Mouse (Mus musculus): ENCODE measurements at regions not wholly inside any gene's neighbourhood (a gene's known extent, or its start where the extent isn't known, plus 50 kb on each side); places are given as distances from the start of the nearest gene placed in this dataset.

DNA sequence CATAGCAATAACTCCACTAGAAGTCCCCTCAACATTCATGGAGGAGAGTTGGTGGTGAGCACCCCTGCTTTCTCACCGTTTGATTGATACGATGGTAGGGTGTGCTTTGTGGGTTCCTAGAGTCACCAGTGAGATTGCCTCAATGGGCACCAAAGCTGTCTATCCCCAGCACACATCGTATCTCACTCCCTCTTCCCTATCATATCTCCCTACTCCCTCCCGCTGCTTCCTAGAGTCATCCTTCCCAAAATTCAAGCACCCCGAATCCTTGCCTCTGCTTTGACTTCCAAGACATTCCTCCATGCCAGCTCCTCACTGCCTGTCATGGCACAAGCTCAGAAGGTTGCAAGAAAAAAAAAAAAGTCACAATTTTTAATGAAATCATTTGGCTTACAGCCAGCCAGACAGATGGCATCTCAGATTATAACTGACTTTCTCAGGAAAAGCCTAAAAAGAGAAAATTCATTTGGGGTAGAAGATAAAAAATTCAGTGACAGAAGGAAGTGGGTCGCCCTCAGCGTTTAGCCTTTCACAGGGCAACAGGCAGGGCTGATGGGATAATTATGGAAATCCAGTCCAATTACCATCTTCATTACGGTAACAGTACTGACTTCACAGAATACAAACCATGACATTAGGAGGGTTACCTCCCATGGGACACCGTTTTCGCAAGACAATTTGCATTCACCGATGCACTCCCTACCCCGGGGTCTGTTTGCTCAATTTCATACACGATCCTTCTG, 114.3 kb downstream of the Drd1 start:
- ATAC-seq (ENCODE audit: insufficient read depth): no peak
- no peaks in the 10 kb centered on the region for H3K36me3 ChIP-seq (ENCODE audit: insufficient read depth)
- no peaks in the 10 kb centered on the region for H3K4me1 ChIP-seq (ENCODE audit: insufficient read depth)
- H3K9ac ChIP-seq: no peak overlapping the region
- H3K9me3 ChIP-seq (ENCODE audit: low read depth, low read length): no peaks in the 10 kb centered on the region
- no peaks in the 10 kb centered on the region for H3K27me3 ChIP-seq (ENCODE audit: insufficient read depth, low read length)
- H3K4me3 ChIP-seq (ENCODE audit: low read depth, low read length): no peak overlapping the region
- no peak overlapping the region for H3K4me2 ChIP-seq
- DNase-seq: no peak
- no peak overlapping the region for H3K27ac ChIP-seq (ENCODE audit: low read depth)
- TF ChIP-seq CTCF (IDR thresholded peaks at IDR 0.05; ENCODE audit: low read depth): no peak
- WGBS: 88% methylated on average over 13 of the region's 13 CpGs

DNA sequence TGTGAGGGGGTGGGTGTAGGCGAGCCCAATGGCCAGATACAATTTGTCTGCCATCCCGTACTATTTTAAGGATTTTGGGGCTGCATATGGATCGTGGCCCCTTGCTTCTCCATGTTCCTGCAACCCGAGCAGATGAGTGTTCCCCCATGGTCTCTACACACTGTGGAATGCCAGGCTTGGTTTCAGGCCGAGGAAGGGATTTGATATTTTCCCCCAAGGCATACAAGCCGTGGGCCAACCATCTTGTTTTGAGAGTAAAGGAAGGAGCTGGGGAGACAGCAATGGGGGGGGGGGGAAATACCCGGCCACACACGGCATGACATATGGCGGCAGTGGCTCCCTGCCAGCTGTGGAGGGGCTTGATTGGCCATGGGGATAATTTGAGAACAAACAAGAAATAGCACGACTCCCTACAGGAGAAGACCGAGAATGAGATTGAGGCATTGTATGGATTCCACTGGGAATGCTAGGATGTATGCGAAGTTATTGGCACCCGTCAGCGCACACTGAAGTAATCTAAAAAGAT, 120.3 kb downstream of the Drd1 start:
- H3K9me3 ChIP-seq (ENCODE audit: low read depth, low read length): no peaks in the 10 kb centered on the region
- no peak overlapping the region for H3K4me2 ChIP-seq
- no peaks in the 10 kb centered on the region for H3K36me3 ChIP-seq (ENCODE audit: insufficient read depth)
- 77% methylated on average over 14 of the region's 14 CpGs for WGBS
- H3K27me3 ChIP-seq (ENCODE audit: insufficient read depth, low read length): no peaks in the 10 kb centered on the region
- ATAC-seq (ENCODE audit: insufficient read depth): no peak
- no peaks in the 10 kb centered on the region for H3K4me1 ChIP-seq (ENCODE audit: insufficient read depth)
- H3K9ac ChIP-seq: no peak overlapping the region
- no peak for TF ChIP-seq CTCF (IDR thresholded peaks at IDR 0.05; ENCODE audit: low read depth)
- H3K27ac ChIP-seq (ENCODE audit: low read depth): no peak overlapping the region
- H3K4me3 ChIP-seq (ENCODE audit: low read depth, low read length): no peak overlapping the region
- no peak for DNase-seq

DNA sequence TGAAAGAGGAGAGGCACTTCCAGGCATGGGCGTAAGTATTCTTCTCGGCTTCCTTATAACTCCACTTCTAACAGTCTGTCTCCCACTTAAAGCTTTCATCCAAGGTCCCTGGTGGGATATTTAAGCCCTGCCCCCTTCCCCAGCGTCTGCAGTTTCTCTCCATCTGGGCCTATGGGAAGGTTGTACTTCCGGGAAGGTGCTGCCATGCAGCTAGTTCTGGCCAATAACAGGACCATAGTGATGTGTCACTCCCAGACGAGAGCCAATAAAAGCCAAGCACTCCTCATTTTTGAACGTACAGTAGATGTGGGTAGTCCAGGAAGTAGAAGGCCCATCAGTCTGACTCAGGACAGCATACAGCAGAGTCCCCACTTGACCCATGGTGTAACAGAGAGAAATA, 121.0 kb downstream of the Drd1 start:
- WGBS: 76% methylated on average over 6 of the region's 6 CpGs
- DNase-seq: no peak

DNA sequence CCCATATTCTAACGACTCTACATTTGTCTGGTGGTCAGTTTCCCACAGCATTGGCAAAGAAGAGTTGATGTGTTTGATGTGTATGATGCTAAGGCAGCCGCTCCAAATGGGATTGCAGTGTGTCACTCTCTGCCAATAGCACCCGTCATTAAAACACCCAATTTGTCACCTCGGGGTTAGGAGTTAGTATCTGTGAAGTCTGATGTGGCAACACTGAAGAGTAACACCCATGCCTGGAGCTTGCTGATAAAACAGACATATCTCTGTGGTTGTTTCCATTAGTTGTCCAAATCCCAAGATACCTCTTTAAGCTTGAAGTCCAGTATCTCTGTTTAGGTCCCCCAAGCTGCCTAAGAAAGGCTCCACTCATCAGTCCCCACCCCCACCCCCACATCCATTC, 129.4 kb downstream of the Drd1 start:
- Histone ChIP-seq H3K27me3 (ENCODE audit: insufficient read depth, low read length) (no peaks in the 10 kb centered on the region), H3K4me3 (ENCODE audit: low read depth, low read length) (no peak overlapping the region), H3K36me3 (ENCODE audit: insufficient read depth) (no peaks in the 10 kb centered on the region), H3K4me2 (no peak overlapping the region), H3K9me3 (ENCODE audit: low read depth, low read length) (no peaks in the 10 kb centered on the region), H3K9ac (no peak overlapping the region), H3K4me1 (ENCODE audit: insufficient read depth) (no peaks in the 10 kb centered on the region), H3K27ac (ENCODE audit: low read depth) (no peak overlapping the region)
- 62% methylated on average over 4 of the region's 4 CpGs for WGBS
- no peak for DNase-seq
- no peak for TF ChIP-seq CTCF (IDR thresholded peaks at IDR 0.05; ENCODE audit: low read depth)
- no peak for ATAC-seq (ENCODE audit: insufficient read depth)

More for the DNA sequence above, 121.0 kb downstream of the Drd1 start:
- Histone ChIP-seq H3K27me3 (ENCODE audit: insufficient read depth, low read length) (no peaks in the 10 kb centered on the region), H3K36me3 (ENCODE audit: insufficient read depth) (no peaks in the 10 kb centered on the region), H3K27ac (ENCODE audit: low read depth) (no peak overlapping the region), H3K4me1 (ENCODE audit: insufficient read depth) (no peaks in the 10 kb centered on the region), H3K9me3 (ENCODE audit: low read depth, low read length) (no peaks in the 10 kb centered on the region), H3K4me2 (no peak overlapping the region), H3K9ac (no peak overlapping the region), H3K4me3 (ENCODE audit: low read depth, low read length) (no peak overlapping the region)
- no peak for ATAC-seq (ENCODE audit: insufficient read depth)
- TF ChIP-seq CTCF (IDR thresholded peaks at IDR 0.05; ENCODE audit: low read depth): no peak

DNA sequence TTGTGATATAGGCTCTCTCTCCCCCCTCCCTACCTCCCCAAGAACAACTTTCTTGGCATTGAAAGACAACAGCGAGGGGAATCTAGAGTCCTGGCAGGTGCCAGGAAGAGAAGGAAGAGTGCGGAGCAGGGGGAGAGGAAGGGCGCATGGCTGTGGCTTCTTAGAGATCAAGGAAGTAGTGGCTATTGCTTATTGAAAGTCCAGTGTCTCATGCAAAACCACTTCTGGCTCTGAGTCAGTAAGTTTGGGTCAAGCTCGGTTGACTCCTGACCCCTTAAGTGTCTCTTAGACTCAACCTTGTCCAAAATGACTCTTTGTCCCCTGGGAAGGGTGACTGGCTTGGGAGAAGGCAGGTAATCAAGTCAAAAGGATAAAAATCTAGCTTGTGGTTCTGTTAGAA, 131.1 kb downstream of the Drd1 start:
- Histone ChIP-seq H3K9ac (no peak overlapping the region), H3K4me3 (ENCODE audit: low read depth, low read length) (no peak overlapping the region), H3K4me2 (no peak overlapping the region), H3K36me3 (ENCODE audit: insufficient read depth) (no peaks in the 10 kb centered on the region), H3K27ac (ENCODE audit: low read depth) (no peak overlapping the region), H3K27me3 (ENCODE audit: insufficient read depth, low read length) (no peaks in the 10 kb centered on the region), H3K9me3 (ENCODE audit: low read depth, low read length) (no peaks in the 10 kb centered on the region), H3K4me1 (ENCODE audit: insufficient read depth) (peaks cover 10% of the 10 kb centered on the region; the same call in 1 of the 2 replicates)
- TF ChIP-seq CTCF (IDR thresholded peaks at IDR 0.05; ENCODE audit: low read depth): no peak
- 83% methylated on average over 4 of the region's 4 CpGs for WGBS
- ATAC-seq (ENCODE audit: insufficient read depth) (no peak), DNase-seq (no peak)

DNA sequence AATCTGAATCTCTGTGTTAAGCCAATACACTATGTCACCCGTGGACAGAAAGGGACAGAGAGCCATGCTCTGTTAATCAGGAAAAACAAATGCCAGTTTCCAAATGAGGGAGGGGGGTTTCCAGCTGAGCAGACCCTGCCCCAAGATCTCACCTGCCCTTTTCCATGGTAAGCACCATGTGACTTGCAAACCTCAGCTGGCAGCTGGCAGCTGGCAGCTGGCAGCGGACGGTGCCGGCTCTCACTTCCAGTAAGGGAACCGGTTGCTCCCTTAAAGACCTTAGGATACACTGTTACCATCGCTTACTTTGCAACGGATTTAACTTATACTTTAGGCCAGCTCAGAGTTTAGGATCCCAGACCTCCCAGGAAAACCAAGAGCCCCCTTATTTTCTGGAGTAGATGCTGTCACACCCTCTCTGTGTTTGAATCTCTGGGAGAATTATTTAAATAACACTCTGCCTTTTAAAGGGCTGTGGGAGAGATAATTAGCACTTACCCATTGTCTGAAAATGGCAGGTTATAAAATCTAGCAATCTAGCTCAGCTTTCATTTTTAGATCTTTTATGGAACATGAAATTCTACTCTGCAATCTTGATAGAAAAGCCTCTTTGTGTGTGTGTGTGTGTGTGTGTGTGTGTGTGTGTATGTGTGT, 131.7 kb downstream of the Drd1 start:
- H3K36me3 ChIP-seq (ENCODE audit: insufficient read depth): no peaks in the 10 kb centered on the region
- ATAC-seq (ENCODE audit: insufficient read depth) (no peak), DNase-seq (no peak)
- 78% methylated on average over 7 of the region's 7 CpGs for WGBS
- H3K9ac ChIP-seq: no peak overlapping the region
- no peaks in the 10 kb centered on the region for H3K9me3 ChIP-seq (ENCODE audit: low read depth, low read length)
- H3K27me3 ChIP-seq (ENCODE audit: insufficient read depth, low read length): no peaks in the 10 kb centered on the region
- no peak for TF ChIP-seq CTCF (IDR thresholded peaks at IDR 0.05; ENCODE audit: low read depth)
- peaks cover 11% of the 10 kb centered on the region; the same call in 1 of the 2 replicates for H3K4me1 ChIP-seq (ENCODE audit: insufficient read depth)
- H3K27ac ChIP-seq (ENCODE audit: low read depth): no peak overlapping the region
- H3K4me3 ChIP-seq (ENCODE audit: low read depth, low read length): no peak overlapping the region
- no peak overlapping the region for H3K4me2 ChIP-seq

DNA sequence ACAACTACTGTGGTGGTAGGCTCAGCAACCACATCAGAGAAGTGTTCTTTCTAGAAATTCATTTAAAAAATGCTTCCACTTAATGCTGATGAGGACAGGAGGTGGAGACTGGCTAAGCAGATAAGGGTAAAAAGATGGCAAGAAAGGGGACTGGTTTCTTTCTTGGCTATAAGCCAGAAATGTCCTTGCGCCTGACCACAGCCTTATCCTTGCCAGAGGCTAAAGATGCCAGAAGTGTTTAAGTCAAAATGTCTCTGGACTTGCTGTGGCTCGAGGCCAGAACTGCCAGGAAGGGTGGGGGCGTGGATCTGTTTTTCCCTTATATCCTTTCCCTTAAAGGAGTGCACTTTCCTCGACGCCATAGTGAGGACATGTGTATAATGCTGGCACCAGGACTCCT, 133.7 kb downstream of the Drd1 start:
- H3K4me2 ChIP-seq: no peak overlapping the region
- no peaks in the 10 kb centered on the region for H3K27me3 ChIP-seq (ENCODE audit: insufficient read depth, low read length)
- peaks cover 11% of the 10 kb centered on the region; the same call in 1 of the 2 replicates for H3K4me1 ChIP-seq (ENCODE audit: insufficient read depth)
- 39% methylated on average over 5 of the region's 5 CpGs for WGBS
- H3K9ac ChIP-seq: no peak overlapping the region
- no peak for TF ChIP-seq CTCF (IDR thresholded peaks at IDR 0.05; ENCODE audit: low read depth)
- H3K4me3 ChIP-seq (ENCODE audit: low read depth, low read length): no peak overlapping the region
- no peak overlapping the region for H3K27ac ChIP-seq (ENCODE audit: low read depth)
- ATAC-seq (ENCODE audit: insufficient read depth) (no peak), DNase-seq (peak; percentile 59)
- no peaks in the 10 kb centered on the region for H3K36me3 ChIP-seq (ENCODE audit: insufficient read depth)
- H3K9me3 ChIP-seq (ENCODE audit: low read depth, low read length): no peaks in the 10 kb centered on the region

Data from lung, embryonic 14.5 days (tissue).